8 mouse cellular contexts compared by ENCODE assay signal in genomic region chr1:165633345-165633744, GRCm38 (mm10). TPM values are rescaled to one million over a fixed set of nuclear protein-coding genes. Genes with fewer than 3 reads are reported as not detected.
DNase-seq lines count a peak whose midpoint lies in the region; ATAC-seq and TF ChIP-seq lines count a peak whose summit lies in the region.

No protein-coding gene starts in this region.

- TF ChIP-seq CTCF in testis, adult 2 months (IDR thresholded peaks at IDR 0.05; ENCODE audit: control insufficient read depth, insufficient read depth, insufficient replicate concordance, low read depth, low read length), result no peak

- no peaks in the 10 kb centered on the region for H3K36me3 ChIP-seq in erythroblast, embryonic 14.5 days (ENCODE audit: control insufficient read depth)
- H3K36me3 ChIP-seq in testis, adult 2 months (ENCODE audit: control insufficient read depth, insufficient read depth, low read length), result no peaks in the 10 kb centered on the region
- H3K36me3 ChIP-seq in liver, embryonic 13.5 days, result no peaks in the 10 kb centered on the region

- H3K4me1 ChIP-seq in erythroblast, embryonic 14.5 days (ENCODE audit: control insufficient read depth), result peaks cover 43% of the 10 kb centered on the region
- peaks cover 20% of the 10 kb centered on the region for H3K4me1 ChIP-seq in testis, adult 2 months (ENCODE audit: control insufficient read depth, insufficient read depth, low read length)
- peaks cover 70% of the 10 kb centered on the region for H3K4me1 ChIP-seq in liver, embryonic 13.5 days (replicated peaks)

- DNase-seq in testis, postnatal 14 days (ENCODE audit: low spot score), result no peak
- no peak for DNase-seq in liver, embryonic 13.5 days
- no peak for DNase-seq in spleen, postnatal 36 days (ENCODE audit: low spot score in 2 of 2)
- no peak for DNase-seq in adrenal gland, adult 18-20 months (ENCODE audit: low spot score in 2 of 2)
- DNase-seq in ovary, postnatal 36 days (ENCODE audit: low spot score), result no peak

- peak overlapping the region; percentile 99 for H3K4me2 ChIP-seq in liver, embryonic 13.5 days

- peak overlapping the region; percentile 5 for H3K27ac ChIP-seq in testis, adult 2 months (ENCODE audit: control insufficient read depth, insufficient read depth, low read depth, low read length)
- no peak overlapping the region for H3K27ac ChIP-seq in liver, embryonic 13.5 days

- no peaks in the 10 kb centered on the region for H3K9me3 ChIP-seq in erythroblast, embryonic 14.5 days (ENCODE audit: control insufficient read depth, low read length)
- H3K9me3 ChIP-seq in liver, embryonic 13.5 days (replicated peaks), result no peaks in the 10 kb centered on the region

- 23% methylated on average over 12 of the region's 12 CpGs for WGBS in liver, embryonic 13.5 days (ENCODE audit: insufficient replicate concordance)

- peak overlapping the region; percentile 77 for H3K9ac ChIP-seq in liver, embryonic 13.5 days

- no peak for ATAC-seq in erythroblast, adult 5-6 weeks (replicated peaks; ENCODE audit: low FRiP score, poor library complexity, severe bottlenecking)
- ATAC-seq in liver, embryonic 13.5 days (ENCODE audit: low read depth), result no peak

- peaks cover 24% of the 10 kb centered on the region for H3K27me3 ChIP-seq in erythroblast, embryonic 14.5 days (ENCODE audit: control insufficient read depth)
- H3K27me3 ChIP-seq in testis, adult 2 months (ENCODE audit: control insufficient read depth, insufficient read depth, low read length), result no peaks in the 10 kb centered on the region
- peaks cover 9% of the 10 kb centered on the region; the same call in 1 of the 2 replicates for H3K27me3 ChIP-seq in liver, embryonic 13.5 days

- TF ChIP-seq POLR2A in testis, adult 2 months (IDR thresholded peaks at IDR 0.05; ENCODE audit: control insufficient read depth, low read depth, low read length), result no peak

- peak overlapping the region; percentile 69 for H3K4me3 ChIP-seq in erythroblast, embryonic 14.5 days (replicated peaks)
- H3K4me3 ChIP-seq in testis, adult 2 months (ENCODE audit: control insufficient read depth, low read depth, low read length), result no peak overlapping the region; the same call in 1 of the 2 replicates
- peak overlapping the region; percentile 78 for H3K4me3 ChIP-seq in liver, embryonic 13.5 days (replicated peaks)

RNA-seq across cellular contexts. Expression of gene Mpzl1, which starts 1.0 kb away (rescaled TPM):
- 0.05 TPM in 1 of 2 replicates, not detected in the other for polyA plus RNA-seq in erythroblast, embryonic 14.5 days (2012)
- total RNA-seq in erythroblast, adult 5-6 weeks (2015; ENCODE audit: low replicate concordance), result 0.19 and 7.5 TPM in 2 replicates
- 0.51 and 2.0 TPM in 2 replicates for total RNA-seq in erythroblast, adult 5-6 weeks (2017; ENCODE audit: low replicate concordance)
- polyA plus RNA-seq in testis, adult 2 months (2012; rRNA removed), result 32.3 and 45.3 TPM in 2 replicates
- 31.9 and 36.0 TPM in 2 replicates for polyA plus RNA-seq in liver, embryonic 13.5 days (2015; fragmentation: Nextera tagmentation; extraction: Ambion mirVana)
- 10 to 100 TPM; 11.0 to 12.7 TPM for total RNA-seq in adrenal gland, adult 18-20 months (2021)

Comparison
In these comparisons a context has a peak if more than half of its experiments do, and no peak if none do; other contexts are left out.
1. RNA of gene Mpzl1, which starts 1.0 kb away (polyA plus RNA-seq): 32.3 to 45.3 TPM in testis, adult 2 months and 31.9 to 36.0 TPM in liver, embryonic 13.5 days; 0.05 TPM in erythroblast, embryonic 14.5 days; every median in the first group is over 10 times any median in the second.